Mouse (Mus musculus) embryonic facial prominence, embryonic 12.5 days (tissue): ENCODE data around the gene Higd1b. TPM values are rescaled to one million over a fixed set of nuclear protein-coding genes. Genes with fewer than 3 reads are reported as not detected.
A peak's percentile ranks its signal among the peaks of the same experiment; 100 is the strongest.

Source experiments
- ATAC-seq: fragments of 200-750 bp; cut with Nextera tagmentation; 2 replicates; pipeline ENCODE4 v1.8.0; 2017; ENCODE audit not compliant: insufficient number of reproducible peaks, insufficient read depth, low FRiP score, low TSS enrichment
- H3K27ac ChIP-seq: fragments of 300-500 bp; sonication (generic); 2 replicates; pipeline ENCODE4 v1.5.1; 2016; ENCODE audit warnings: mild to moderate bottlenecking
- H3K27me3 ChIP-seq: fragments of 300-500 bp; sonication (generic); 2 replicates; pipeline ENCODE4 v1.6.1; 2016; ENCODE audit warnings: mild to moderate bottlenecking, moderate library complexity
- H3K36me3 ChIP-seq: fragments of 300-500 bp; sonication (generic); 2 replicates; pipeline ENCODE4 v1.6.1; 2016; ENCODE audit warnings: mild to moderate bottlenecking
- H3K4me1 ChIP-seq: fragments of 300-500 bp; sonication (generic); 2 replicates; pipeline ENCODE4 v1.6.1; 2016
- H3K4me2 ChIP-seq: fragments of 300-500 bp; sonication (generic); replicated peaks from 2 replicates; pipeline ENCODE4 v1.6.1; 2016; ENCODE audit warnings: mild to moderate bottlenecking, moderate library complexity
- H3K4me3 ChIP-seq: fragments of 300-500 bp; sonication (generic); 2 replicates; pipeline ENCODE4 v1.5.1; 2016; ENCODE audit warnings: mild to moderate bottlenecking
- H3K9ac ChIP-seq: fragments of 300-500 bp; sonication (generic); 2 replicates; pipeline ENCODE4 v1.6.1; 2016; ENCODE audit warnings: mild to moderate bottlenecking, moderate library complexity
- H3K9me3 ChIP-seq: fragments of 300-500 bp; sonication (generic); 2 replicates; pipeline ENCODE4 v1.6.1; 2016; ENCODE audit warnings: mild to moderate bottlenecking, moderate library complexity
- WGBS: fragments of 180-500 bp; shearing (Covaris S2); methylation state at CpG from one replicate; pipeline ENCODE4 v1.1.7; 2016; 5-methylcytosine and 5-hydroxymethylcytosine counted together
- polyA plus RNA-seq: library from polyadenylated mRNA; unstranded; fragments of >200 nt; fragmentation: Nextera tagmentation; extraction: Ambion mirVana; gene quantifications from 2 replicates; pipeline ENCODE4 v1.2.1, GENCODE M21; 2016

Gene Higd1b
- polyA plus RNA-seq, 1 experiment from 2014 or later, result not detected

- no peaks in the 10 kb centered on the region for H3K4me1 ChIP-seq
- H3K4me2 ChIP-seq, result no peak overlapping the region
- 70% methylated on average over 10 of the region's 10 CpGs for WGBS
- H3K9me3 ChIP-seq, result no peaks in the 10 kb centered on the region
- no peaks in the 10 kb centered on the region for H3K27me3 ChIP-seq
- H3K4me3 ChIP-seq, result no peak overlapping the region
- peaks cover 99% of the 10 kb centered on the region for H3K36me3 ChIP-seq
- no peak overlapping the region for H3K27ac ChIP-seq
- H3K9ac ChIP-seq, result no peak overlapping the region
- ATAC-seq, result no peak
Observed at GRCm38 (mm10) chr11:102845926-102846325, 10.3 kb downstream of the Higd1b start.

GRCm38 (mm10) chr11:102851883-102852282 is 16.2 kb downstream of the Higd1b start:
- Histone ChIP-seq H3K4me1 (peaks cover 13% of the 10 kb centered on the region), H3K4me2 (no peak overlapping the region), H3K27ac (no peak overlapping the region), H3K27me3 (no peaks in the 10 kb centered on the region), H3K9ac (no peak overlapping the region), H3K4me3 (no peak overlapping the region), H3K9me3 (no peaks in the 10 kb centered on the region), H3K36me3 (peaks cover 80% of the 10 kb centered on the region)
- 69% methylated on average over 5 of the region's 5 CpGs for WGBS
- ATAC-seq, result no peak

GRCm38 (mm10) chr11:102853760-102854159 is 18.1 kb downstream of the Higd1b start:
- peaks cover 13% of the 10 kb centered on the region for H3K4me1 ChIP-seq
- no peak overlapping the region for H3K27ac ChIP-seq
- no peaks in the 10 kb centered on the region for H3K27me3 ChIP-seq
- ATAC-seq, result no peak
- no peak overlapping the region for H3K9ac ChIP-seq
- H3K9me3 ChIP-seq, result no peaks in the 10 kb centered on the region
- H3K4me3 ChIP-seq, result no peak overlapping the region
- H3K4me2 ChIP-seq, result no peak overlapping the region
- peaks cover 75% of the 10 kb centered on the region for H3K36me3 ChIP-seq

GRCm38 (mm10) chr11:102855941-102856340 is 20.3 kb downstream of the Higd1b start:
- H3K9me3 ChIP-seq, result no peaks in the 10 kb centered on the region
- peaks cover 75% of the 10 kb centered on the region for H3K36me3 ChIP-seq
- no peak for ATAC-seq
- 25% methylated on average over 6 of the region's 6 CpGs for WGBS
- no peak overlapping the region for H3K4me2 ChIP-seq
- peak overlapping the region; percentile 70; the same call in 1 of the 2 replicates for H3K27ac ChIP-seq
- H3K4me1 ChIP-seq, result peaks cover 13% of the 10 kb centered on the region
- no peak overlapping the region for H3K9ac ChIP-seq
- no peaks in the 10 kb centered on the region for H3K27me3 ChIP-seq
- no peak overlapping the region for H3K4me3 ChIP-seq

DNA sequence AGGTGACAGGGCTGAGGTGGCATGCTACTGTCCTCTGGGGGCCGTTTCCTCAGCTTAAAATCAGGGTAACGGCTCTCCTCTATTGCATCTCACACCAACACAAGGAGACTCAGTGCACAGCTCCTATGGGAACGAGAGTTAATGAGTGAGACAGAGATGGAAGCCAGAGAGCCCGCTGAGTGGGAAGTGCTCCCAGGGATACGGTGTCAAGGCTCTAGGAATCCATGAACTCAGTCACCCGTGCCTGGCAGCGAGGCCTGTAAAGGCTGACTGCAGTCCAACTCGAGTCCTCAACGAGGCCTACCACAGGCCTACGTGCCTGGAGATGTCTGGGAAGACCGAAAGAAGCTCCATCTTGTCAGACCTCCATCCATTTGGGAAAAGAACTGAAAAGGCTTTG is 23.3 kb downstream of the Higd1b start:
- WGBS, result 90% methylated on average over 11 of the region's 11 CpGs
- peaks cover 76% of the 10 kb centered on the region for H3K36me3 ChIP-seq
- no peak overlapping the region for H3K9ac ChIP-seq
- no peaks in the 10 kb centered on the region for H3K27me3 ChIP-seq
- ATAC-seq, result no peak
- no peak overlapping the region for H3K27ac ChIP-seq
- peaks cover 13% of the 10 kb centered on the region for H3K4me1 ChIP-seq
- no peak overlapping the region for H3K4me2 ChIP-seq
- no peaks in the 10 kb centered on the region for H3K9me3 ChIP-seq
- no peak overlapping the region for H3K4me3 ChIP-seq

GRCm38 (mm10) chr11:102859933-102860332 is 24.3 kb downstream of the Higd1b start:
- WGBS, result 92% methylated on average over 8 of the region's 8 CpGs
- peaks cover 13% of the 10 kb centered on the region for H3K4me1 ChIP-seq
- H3K9ac ChIP-seq, result no peak overlapping the region
- H3K27ac ChIP-seq, result no peak overlapping the region
- H3K4me3 ChIP-seq, result no peak overlapping the region
- no peak for ATAC-seq
- H3K9me3 ChIP-seq, result no peaks in the 10 kb centered on the region
- no peaks in the 10 kb centered on the region for H3K27me3 ChIP-seq
- peaks cover 73% of the 10 kb centered on the region for H3K36me3 ChIP-seq
- no peak overlapping the region for H3K4me2 ChIP-seq

DNA sequence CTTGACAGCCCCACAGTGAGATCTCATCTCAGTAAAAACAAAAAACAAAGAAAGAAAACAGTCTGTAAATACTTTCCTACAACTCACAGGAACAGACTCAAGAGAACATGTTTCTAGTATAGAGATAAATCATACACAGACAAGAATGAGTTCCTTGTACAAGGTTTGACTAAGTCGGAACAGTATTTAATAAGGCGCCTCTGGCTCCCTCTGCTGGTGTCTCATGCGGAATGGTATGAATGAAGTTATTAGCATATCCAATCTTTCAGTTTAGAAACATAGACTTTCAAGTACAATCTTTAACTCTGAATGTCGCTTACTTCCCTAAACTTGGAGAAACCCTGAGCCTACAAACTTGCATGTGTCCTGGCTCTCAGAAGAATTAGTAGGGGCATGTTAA is 28.6 kb downstream of the Higd1b start:
- ATAC-seq, result no peak
- no peak overlapping the region for H3K4me3 ChIP-seq
- no peaks in the 10 kb centered on the region for H3K9me3 ChIP-seq
- no peak overlapping the region for H3K4me2 ChIP-seq
- H3K27me3 ChIP-seq, result no peaks in the 10 kb centered on the region
- peaks cover 92% of the 10 kb centered on the region for H3K36me3 ChIP-seq
- H3K9ac ChIP-seq, result no peak overlapping the region
- no peak overlapping the region for H3K27ac ChIP-seq
- WGBS, result 48% methylated on average over 4 of the region's 4 CpGs
- H3K4me1 ChIP-seq, result no peaks in the 10 kb centered on the region

DNA sequence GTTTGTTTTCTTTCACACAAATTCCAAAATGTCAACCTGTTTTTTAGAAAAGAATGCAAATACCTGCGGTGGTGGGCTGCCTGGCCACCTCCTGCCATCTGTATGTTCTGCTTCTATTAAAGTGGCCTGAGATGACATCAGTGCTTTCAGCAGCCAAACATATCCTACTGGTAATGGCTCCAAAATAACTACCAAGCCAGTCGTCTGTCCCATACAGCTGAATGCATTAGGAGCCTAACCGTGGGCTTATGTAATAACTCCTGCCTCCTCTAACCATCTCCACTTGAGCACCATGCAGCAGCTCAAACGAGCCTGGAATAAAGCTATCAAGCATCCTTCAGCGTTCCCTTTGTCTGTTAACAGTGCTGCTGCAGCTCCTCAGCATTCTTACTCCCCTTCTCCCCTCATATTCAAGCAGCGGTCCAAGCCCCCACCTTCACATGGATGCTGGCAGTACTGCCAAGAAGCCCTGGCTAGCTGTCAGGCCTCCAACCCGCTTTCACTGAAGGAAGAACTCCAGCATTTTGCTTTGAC is 39.2 kb downstream of the Higd1b start:
- no peak overlapping the region for H3K27ac ChIP-seq
- H3K9me3 ChIP-seq, result no peaks in the 10 kb centered on the region
- no peak overlapping the region for H3K4me2 ChIP-seq
- peaks cover 7% of the 10 kb centered on the region for H3K4me1 ChIP-seq
- no peak overlapping the region for H3K9ac ChIP-seq
- no peak overlapping the region for H3K4me3 ChIP-seq
- WGBS, result 91% methylated on average over 7 of the region's 7 CpGs
- ATAC-seq, result no peak
- H3K27me3 ChIP-seq, result no peaks in the 10 kb centered on the region
- peaks cover 52% of the 10 kb centered on the region for H3K36me3 ChIP-seq

DNA sequence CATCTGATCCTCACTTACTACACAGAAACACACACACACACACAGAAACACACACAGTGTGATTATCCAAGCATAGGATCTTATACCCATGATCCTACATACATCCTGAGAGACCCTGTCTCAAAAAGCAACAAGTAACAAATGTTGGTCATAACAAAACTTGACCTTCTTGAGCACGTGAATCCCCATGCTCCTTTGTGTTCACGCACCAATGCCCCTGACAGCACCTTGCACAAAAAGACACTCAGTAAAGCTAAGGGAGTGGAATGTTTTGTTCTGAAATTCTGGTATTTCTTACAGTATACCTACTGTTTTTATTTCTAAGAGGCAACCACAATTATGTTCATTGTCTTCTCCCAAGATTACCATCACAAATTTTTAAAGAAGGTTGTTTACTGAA is 43.9 kb downstream of the Higd1b start:
- Histone ChIP-seq H3K27ac (no peak overlapping the region), H3K4me1 (peaks cover 15% of the 10 kb centered on the region), H3K27me3 (no peaks in the 10 kb centered on the region), H3K4me2 (peak overlapping the region; percentile 75), H3K36me3 (peaks cover 25% of the 10 kb centered on the region), H3K4me3 (peak overlapping the region; percentile 74; the same call in 1 of the 2 replicates), H3K9me3 (no peaks in the 10 kb centered on the region), H3K9ac (peak overlapping the region; percentile 85; the same call in 1 of the 2 replicates)
- no peak for ATAC-seq
- WGBS, result 77% methylated on average over 2 of the region's 2 CpGs

GRCm38 (mm10) chr11:102880585-102881313 is 45.1 kb downstream of the Higd1b start, which contains the start of the genes Eftud2 and Ccdc103:
Eftud2 (minus strand) TSS chr11:102880985.
Ccdc103 (plus strand) TSS chr11:102881204.
- Histone ChIP-seq H3K9me3 (no peaks in the 10 kb centered on the region), H3K36me3 (peaks cover 15% of the 10 kb centered on the region), H3K4me2 (peak within 1 kb of the TSS; percentile 75), H3K9ac (peak within 1 kb of the TSS; percentile 85), H3K4me3 (peak within 1 kb of the TSS; percentile 74), H3K4me1 (peaks cover 15% of the 10 kb centered on the region), H3K27me3 (no peaks in the 10 kb centered on the region), H3K27ac (peak within 1 kb of the TSS; percentile 80)
- peak; percentile 82 for ATAC-seq
- under 1% methylated on average over 62 of the region's 62 CpGs for WGBS

DNA sequence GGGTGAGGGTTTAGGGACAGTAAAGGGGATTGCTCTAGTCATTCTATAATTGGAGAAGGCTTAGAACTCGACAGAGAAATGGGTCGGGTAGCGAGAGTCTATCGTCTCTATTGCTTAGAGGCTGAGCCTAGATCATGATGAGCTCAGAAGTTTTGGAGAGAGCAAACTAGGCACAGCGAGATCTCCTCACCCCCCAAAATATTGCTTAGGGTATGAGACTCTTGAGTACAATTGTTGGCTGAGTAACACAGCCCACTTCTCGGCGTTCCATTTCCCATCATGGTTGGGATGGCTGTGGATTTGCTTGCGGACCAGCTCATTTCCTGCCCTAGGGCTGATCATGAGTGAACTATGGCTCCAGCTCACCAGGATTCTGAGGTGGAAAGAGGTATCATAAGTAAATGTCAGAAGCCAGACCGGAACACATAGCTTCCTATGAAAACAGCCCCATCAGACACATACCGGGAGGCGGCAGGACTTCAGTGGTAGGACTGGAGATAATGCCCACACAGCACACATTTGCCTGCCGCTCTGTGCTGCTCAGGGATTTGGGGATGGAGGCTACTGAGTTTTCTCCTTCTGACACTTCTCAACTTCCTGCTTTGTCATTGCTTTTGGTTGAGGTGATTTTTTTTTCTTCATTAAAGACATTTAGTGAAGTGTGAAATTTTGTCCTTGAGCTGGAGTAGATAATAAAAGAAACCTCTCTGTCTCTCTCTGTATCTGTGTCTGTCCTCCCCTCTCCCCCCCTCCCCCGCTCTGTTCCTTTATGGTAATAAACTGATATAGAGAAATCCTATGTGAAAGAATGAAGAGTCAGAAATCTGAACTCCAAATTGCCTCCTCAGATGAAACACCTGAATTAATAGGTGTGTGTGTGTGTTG is 45.9 kb downstream of the Higd1b start:
- WGBS, result 15% methylated on average over 13 of the region's 13 CpGs
- Histone ChIP-seq H3K36me3 (peaks cover 9% of the 10 kb centered on the region), H3K9me3 (no peaks in the 10 kb centered on the region), H3K4me1 (peaks cover 15% of the 10 kb centered on the region), H3K27ac (peak overlapping the region; percentile 80), H3K4me2 (peak overlapping the region; percentile 75), H3K27me3 (no peaks in the 10 kb centered on the region; the same call in 1 of the 2 replicates), H3K4me3 (peak overlapping the region; percentile 74), H3K9ac (peak overlapping the region; percentile 85)
- no peak for ATAC-seq
